Mouse (Mus musculus): ENCODE data around the gene Zfp362.

The Zfp362 gene

GRCm38 (mm10) chr4:128729709-128730037 lies 76.2 kb downstream of the Zfp362 start:
- DNase-seq (ENCODE audit: low spot score): no peak

DNA sequence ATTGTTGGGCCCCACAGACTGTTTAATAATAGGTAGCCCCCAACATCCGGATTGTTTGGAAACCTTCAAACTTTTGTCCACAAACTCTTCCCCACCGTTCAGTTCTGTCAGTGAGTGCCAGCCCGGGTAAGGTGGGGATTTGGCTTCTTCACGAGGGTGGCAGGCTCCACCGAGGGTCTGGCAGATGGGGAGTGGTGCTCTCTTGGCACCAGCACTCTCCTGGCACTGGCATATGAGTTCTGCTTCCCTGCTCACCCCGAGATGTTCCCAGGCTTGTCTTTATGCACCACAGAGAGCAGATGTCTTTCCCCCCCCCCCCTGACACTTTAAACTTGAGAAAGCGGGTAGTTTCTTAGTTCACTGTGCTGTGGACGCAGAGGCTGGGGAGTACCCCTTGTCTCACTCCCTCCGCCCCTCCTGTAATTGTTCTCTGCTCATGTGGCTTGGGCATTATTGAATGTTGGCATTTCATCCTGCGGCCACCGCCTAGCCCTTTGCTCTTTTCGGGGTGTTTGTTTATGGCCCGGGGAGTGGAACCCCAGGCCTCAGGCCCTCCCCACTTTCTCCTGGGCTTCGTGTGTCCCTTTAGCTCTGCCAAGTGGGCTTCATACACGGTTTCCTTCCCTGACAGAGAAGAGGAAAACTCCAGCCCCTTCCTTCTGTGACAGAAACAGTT lies 76.7 kb downstream of the Zfp362 start:
- no peak for DNase-seq (ENCODE audit: low spot score)

GRCm38 (mm10) chr4:128728431-128728851 lies 77.4 kb downstream of the Zfp362 start:
- DNase-seq (ENCODE audit: low spot score): no peak

- peak; percentile 66 for DNase-seq (ENCODE audit: low spot score)
These were observed 78.0 kb downstream of the Zfp362 start for GRCm38 (mm10) chr4:128727721-128728430.

GRCm38 (mm10) chr4:128727019-128727720 lies 78.7 kb downstream of the Zfp362 start:
- DNase-seq (ENCODE audit: low spot score): peak; percentile 93

DNA sequence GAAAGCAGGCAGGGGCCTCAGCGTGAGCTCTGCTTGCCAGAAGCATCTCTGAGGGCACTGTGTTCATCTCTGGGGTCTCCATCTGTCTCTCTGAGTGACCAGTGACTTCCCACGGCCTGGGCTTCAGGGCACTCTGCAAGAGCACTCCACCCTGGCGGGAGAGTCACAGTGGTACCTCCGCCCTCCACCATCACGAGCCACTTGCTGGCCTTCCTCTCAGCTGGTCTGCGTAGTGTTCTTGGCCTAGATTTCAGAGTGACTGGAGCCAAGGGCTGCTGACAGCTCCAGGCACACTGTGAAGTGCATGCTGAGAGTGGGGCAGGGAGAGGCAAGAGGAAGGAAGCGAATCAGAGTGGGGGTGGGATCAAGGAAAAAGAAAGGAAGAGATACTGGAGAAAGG lies 81.8 kb downstream of the Zfp362 start:
- DNase-seq (ENCODE audit: low spot score): no peak

- no peak for DNase-seq (ENCODE audit: low spot score)
These were observed 82.4 kb downstream of the Zfp362 start for GRCm38 (mm10) chr4:128723431-128723830.
